Mouse (Mus musculus): ENCODE data around the gene Hrh1. TPM values are rescaled to one million over a fixed set of nuclear protein-coding genes. Genes with fewer than 3 reads are reported as not detected.

Gene Hrh1
- polyA plus RNA-seq (2017; shearing (Covaris generic)): not detected

DNA sequence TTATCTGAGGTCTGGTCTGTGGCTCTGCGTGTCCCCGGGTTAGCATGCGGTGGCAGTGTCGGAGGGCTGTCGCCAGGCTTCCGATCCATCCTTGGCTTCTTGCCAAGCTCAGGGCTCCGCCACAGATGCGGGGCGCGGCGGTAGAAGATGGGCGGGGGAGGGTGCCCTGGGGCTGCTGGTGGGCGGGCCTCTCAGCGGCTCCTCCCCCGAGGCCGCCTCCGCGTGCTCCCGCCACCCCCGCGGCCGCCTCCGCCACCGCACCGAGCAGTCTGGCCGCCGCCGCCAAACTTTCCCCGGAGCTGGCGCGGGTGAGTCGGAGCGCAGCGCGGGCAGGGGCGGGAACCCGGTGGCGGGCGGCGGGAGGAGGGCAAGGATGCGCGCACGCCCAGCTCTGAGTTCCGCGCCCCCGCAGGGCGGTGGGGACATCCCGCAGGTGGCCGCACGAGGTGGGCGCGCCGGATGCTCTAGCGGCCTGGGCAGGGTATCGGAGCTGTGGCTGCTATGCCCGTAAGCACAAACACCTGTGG lies at the start of gene Hrh1:
Gene Hrh1, plus strand, starts transcription at position 246 of the 527 bp plus-strand sequence.

Other genes starting within 250 kb of the Hrh1 start
- gene Slc6a1, start 115.3 kb upstream of the Hrh1 start, polyA plus RNA-seq (2017; shearing (Covaris generic)): not detected
- gene Atg7, start 245.2 kb downstream of the Hrh1 start, polyA plus RNA-seq (2017; shearing (Covaris generic)): 25.7 TPM